ENCODE assay signal across 8 mouse cellular contexts in the genomic region with DNA sequence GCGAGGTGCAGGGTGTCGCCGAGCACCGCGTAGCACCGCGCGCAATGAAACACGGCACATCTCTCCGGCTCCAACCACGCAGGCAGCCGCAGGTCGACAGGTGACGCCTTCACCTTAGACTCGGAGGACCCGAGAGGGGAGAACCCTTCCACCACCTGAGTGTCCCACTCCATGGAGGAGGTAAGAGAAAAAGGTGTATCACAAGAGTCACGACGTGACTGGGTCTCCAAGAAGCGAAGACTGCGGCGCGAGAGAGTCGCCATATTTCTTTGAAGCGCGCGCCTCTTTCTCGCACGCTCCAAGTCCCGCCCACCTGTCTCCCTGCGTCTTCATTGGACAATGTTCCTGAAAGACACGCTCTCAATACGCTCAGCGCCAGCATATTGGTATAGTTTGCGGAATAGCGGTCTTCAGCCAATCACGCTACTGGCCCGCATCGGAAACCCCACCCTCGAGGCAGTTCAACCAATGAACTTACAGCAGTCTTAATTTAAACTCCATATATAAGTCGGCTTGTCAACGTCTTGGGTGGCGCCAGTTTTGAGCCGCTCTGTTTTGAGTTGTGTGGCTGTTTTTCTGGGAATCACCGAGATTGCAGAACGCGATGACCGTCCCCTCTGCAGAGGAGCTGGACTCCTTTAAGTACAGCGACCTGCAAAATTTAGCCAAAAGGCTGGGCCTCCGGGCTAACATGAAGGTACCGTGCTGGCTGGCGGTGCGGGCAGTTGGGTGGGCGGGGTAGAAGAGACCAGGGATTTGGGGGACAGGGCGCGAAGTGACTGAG. TPM values are rescaled to one million over a fixed set of nuclear protein-coding genes. Genes with fewer than 3 reads are reported as not detected.
DNase-seq lines count a peak whose midpoint lies in the region; ATAC-seq and TF ChIP-seq lines count a peak whose summit lies in the region.

A gene (plus strand): TSS at position 100 of the 784 bp plus-strand sequence.
A gene (minus strand): TSS at position 271 of the 784 bp plus-strand sequence.

- TF ChIP-seq CTCF in G1E (IDR thresholded peaks at IDR 0.05; ENCODE audit: low read depth, low read length) = no peak
- TF ChIP-seq CTCF in layer of hippocampus, adult 2 months (conservative IDR thresholded peaks at IDR 0.05) = no peak; the same call in 1 of the 2 replicates
- TF ChIP-seq CTCF in lung, embryonic 14.5 days (IDR thresholded peaks at IDR 0.05; ENCODE audit: low read depth) = no peak
- no peak for TF ChIP-seq CTCF in olfactory bulb, adult 2 months (IDR thresholded peaks at IDR 0.05; ENCODE audit: insufficient read depth, low read depth, low read length)
- no peak; the same call in 1 of the 2 replicates for TF ChIP-seq CTCF in thymus, adult 2 months (IDR thresholded peaks at IDR 0.05; ENCODE audit: borderline replicate concordance, control insufficient read depth, extremely low read depth, insufficient read depth, low read length, poor library complexity)

- no peak for TF ChIP-seq POLR2A in olfactory bulb, adult 2 months (IDR thresholded peaks at IDR 0.05; ENCODE audit: insufficient read depth, low read depth, low read length)
- peak; percentile 44; the same call in 1 of the 2 replicates for TF ChIP-seq POLR2A in thymus, adult 2 months (IDR thresholded peaks at IDR 0.05; ENCODE audit: control insufficient read depth, extremely low read depth, insufficient read depth, low read length, poor library complexity)

- peak within 1 kb of the TSS; percentile 95 for H3K4me3 ChIP-seq in G1E (ENCODE audit: low read depth, low read length)
- H3K4me3 ChIP-seq in forebrain, embryonic 16.5 days (replicated peaks; ENCODE audit: low read length) = peak within 1 kb of the TSS; percentile 58
- peak within 1 kb of the TSS; percentile 88 for H3K4me3 ChIP-seq in layer of hippocampus, adult 2 months
- peak within 1 kb of the TSS; percentile 87 for H3K4me3 ChIP-seq in lung, embryonic 14.5 days (ENCODE audit: low read depth, low read length)
- peak within 1 kb of the TSS; percentile 75 for H3K4me3 ChIP-seq in olfactory bulb, adult 2 months (ENCODE audit: insufficient read depth, low read depth, low read length)
- peak within 1 kb of the TSS; percentile 68 for H3K4me3 ChIP-seq in thymus, adult 2 months (ENCODE audit: control insufficient read depth, insufficient read depth, low read length)

- peak; percentile 99 for ATAC-seq in G1E (ENCODE audit: extremely low read depth, insufficient number of reproducible peaks, low FRiP score, poor library complexity, severe bottlenecking)
- ATAC-seq in forebrain, embryonic 16.5 days = peak; percentile 100
- ATAC-seq in lung, embryonic 14.5 days (ENCODE audit: insufficient read depth) = peak; percentile 100

- no peaks in the 10 kb centered on the region for H3K27me3 ChIP-seq in G1E (ENCODE audit: insufficient read depth, low read length)
- H3K27me3 ChIP-seq in forebrain, embryonic 16.5 days (replicated peaks; ENCODE audit: control insufficient read depth, insufficient read depth, low read length) = no peaks in the 10 kb centered on the region
- H3K27me3 ChIP-seq in lung, embryonic 14.5 days (ENCODE audit: insufficient read depth, low read length) = no peaks in the 10 kb centered on the region
- H3K27me3 ChIP-seq in thymus, adult 2 months (ENCODE audit: control insufficient read depth, insufficient read depth, low read length) = no peaks in the 10 kb centered on the region

- peaks cover 24% of the 10 kb centered on the region for H3K4me1 ChIP-seq in G1E (ENCODE audit: insufficient read depth, low read depth, low read length)
- peaks cover 12% of the 10 kb centered on the region for H3K4me1 ChIP-seq in forebrain, embryonic 16.5 days (replicated peaks; ENCODE audit: control insufficient read depth, insufficient read depth, low read length)
- peaks cover 12% of the 10 kb centered on the region; the same call in 1 of the 2 replicates for H3K4me1 ChIP-seq in lung, embryonic 14.5 days (ENCODE audit: insufficient read depth)
- peaks cover 5% of the 10 kb centered on the region; the same call in 1 of the 2 replicates for H3K4me1 ChIP-seq in olfactory bulb, adult 2 months (ENCODE audit: control insufficient read depth, insufficient read depth, low read length)
- peaks cover 3% of the 10 kb centered on the region for H3K4me1 ChIP-seq in thymus, adult 2 months (replicated peaks; ENCODE audit: control insufficient read depth, insufficient read depth, low read length)

- peak; percentile 94 for DNase-seq in G1E (ENCODE audit: low spot score)
- peak; percentile 89 to 96 for DNase-seq in cerebellum, adult 18-20 months
- peak; percentile 87 to 90 for DNase-seq in heart, postnatal 36 days
- DNase-seq in layer of hippocampus, adult 2 months (ENCODE audit: low spot score in 2 of 2) = peak; percentile 86 to 94
- DNase-seq in lung, embryonic 14.5 days = peak; percentile 99
- peak; percentile 95 for DNase-seq in thymus, adult 2 months

- under 1% methylated on average over 55 of the region's 55 CpGs for WGBS in forebrain, embryonic 16.5 days
- WGBS in lung, embryonic 14.5 days = 1% methylated on average over 55 of the region's 55 CpGs
- WGBS in olfactory bulb, adult 2 months = under 1% methylated on average over 55 of the region's 55 CpGs
- WGBS in thymus, adult 2 months = under 1% methylated on average over 55 of the region's 55 CpGs

- no peaks in the 10 kb centered on the region for H3K9me3 ChIP-seq in G1E (replicated peaks)
- H3K9me3 ChIP-seq in forebrain, embryonic 16.5 days (ENCODE audit: control insufficient read depth, low read length) = no peaks in the 10 kb centered on the region
- H3K9me3 ChIP-seq in lung, embryonic 14.5 days (ENCODE audit: low read depth, low read length) = no peaks in the 10 kb centered on the region

- intact Hi-C loops in heart, postnatal 36 days (cut with DNase I) = no loop called here

- H3K36me3 ChIP-seq in G1E (replicated peaks) = peaks cover 28% of the 10 kb centered on the region
- no peaks in the 10 kb centered on the region for H3K36me3 ChIP-seq in forebrain, embryonic 16.5 days (ENCODE audit: control insufficient read depth, insufficient read depth)
- H3K36me3 ChIP-seq in lung, embryonic 14.5 days (ENCODE audit: insufficient read depth) = no peaks in the 10 kb centered on the region
- H3K36me3 ChIP-seq in thymus, adult 2 months (ENCODE audit: control insufficient read depth, insufficient read depth, low read length) = no peaks in the 10 kb centered on the region

- H3K9ac ChIP-seq in forebrain, embryonic 16.5 days (replicated peaks; ENCODE audit: low read depth, low read length) = peak within 1 kb of the TSS; percentile 39
- H3K9ac ChIP-seq in lung, embryonic 14.5 days = peak within 1 kb of the TSS; percentile 74

- H3K27ac ChIP-seq in forebrain, embryonic 16.5 days (ENCODE audit: low read length) = no peak within 1 kb of the TSS
- no peak within 1 kb of the TSS for H3K27ac ChIP-seq in layer of hippocampus, adult 2 months
- H3K27ac ChIP-seq in lung, embryonic 14.5 days (ENCODE audit: low read depth) = peak within 1 kb of the TSS; percentile 76
- H3K27ac ChIP-seq in olfactory bulb, adult 2 months (ENCODE audit: insufficient read depth, low read depth, low read length) = no peak within 1 kb of the TSS
- no peak within 1 kb of the TSS; the same call in 1 of the 2 replicates for H3K27ac ChIP-seq in thymus, adult 2 months (ENCODE audit: control insufficient read depth, insufficient read depth, low read length)

- H3K4me2 ChIP-seq in forebrain, embryonic 16.5 days (ENCODE audit: low read length) = peak within 1 kb of the TSS; percentile 78
- peak within 1 kb of the TSS; percentile 76 for H3K4me2 ChIP-seq in lung, embryonic 14.5 days

RNA-seq across cellular contexts. Expression of the first gene that starts in this region (rescaled TPM):
- total RNA-seq in G1E (2014; fragmentation: Nextera tagmentation) (128 and 138 TPM in 2 replicates), G1E (2017) (51.6 and 54.7 TPM in 2 replicates)
- polyA plus RNA-seq in G1E (2012) = 1.8 and 2.2 TPM in 2 replicates
- polyA plus RNA-seq in forebrain, embryonic 16.5 days (2015; fragmentation: Nextera tagmentation; extraction: Ambion mirVana) = 29.6 and 35.9 TPM in 2 replicates
- total RNA-seq in heart, postnatal 36 days (2021) = 1 to 10 TPM; 1.7 TPM
- under 1 TPM; 0.88 to 0.97 TPM for total RNA-seq in layer of hippocampus, adult 2 months (2021)
- polyA plus RNA-seq in lung, embryonic 14.5 days (2014; fragmentation: Nextera tagmentation; extraction: Ambion mirVana) = 83.9 and 84.5 TPM in 2 replicates
- polyA plus RNA-seq in olfactory bulb, adult 2 months (2012; ENCODE audit: insufficient read depth, insufficient read length, low replicate concordance, missing spikeins) = not detected in 2 replicates
- polyA plus RNA-seq in thymus, adult 2 months (2012; rRNA removed) = 11.1 and 13.5 TPM in 2 replicates

RNA-seq across cellular contexts. Expression of the second gene that starts in this region (rescaled TPM):
- 40.8 and 42.6 TPM in 2 replicates for total RNA-seq in G1E (2014; fragmentation: Nextera tagmentation)
- total RNA-seq in G1E (2017) = 37.2 and 44.1 TPM in 2 replicates
- polyA plus RNA-seq in G1E (2012) = 20.0 and 26.5 TPM in 2 replicates
- 10.3 and 12.0 TPM in 2 replicates for polyA plus RNA-seq in forebrain, embryonic 16.5 days (2015; fragmentation: Nextera tagmentation; extraction: Ambion mirVana)
- under 1 TPM; 0.24 to 0.56 TPM for total RNA-seq in heart, postnatal 36 days (2021)
- under 1 TPM; 0.91 to 0.92 TPM for total RNA-seq in layer of hippocampus, adult 2 months (2021)
- polyA plus RNA-seq in lung, embryonic 14.5 days (2014; fragmentation: Nextera tagmentation; extraction: Ambion mirVana) = 25.3 and 27.8 TPM in 2 replicates
- not detected in 2 replicates for polyA plus RNA-seq in olfactory bulb, adult 2 months (2012; ENCODE audit: insufficient read depth, insufficient read length, low replicate concordance, missing spikeins)
- 21.8 and 30.0 TPM in 2 replicates for polyA plus RNA-seq in thymus, adult 2 months (2012; rRNA removed)

Comparison
In these comparisons a context has a peak if more than half of its experiments do, and no peak if none do; other contexts are left out.
1. RNA of the first gene that starts in this region (total RNA-seq): 51.6 to 138 TPM in G1E; 1.7 TPM in heart, postnatal 36 days and 0.88 to 0.97 TPM in layer of hippocampus, adult 2 months; every median in the first group is over 10 times any median in the second.
2. RNA of the second gene that starts in this region (total RNA-seq): 37.2 to 44.1 TPM in G1E; 0.91 to 0.92 TPM in layer of hippocampus, adult 2 months and 0.24 to 0.56 TPM in heart, postnatal 36 days; every median in the first group is over 10 times any median in the second.
3. RNA of the second gene that starts in this region (polyA plus RNA-seq): 25.3 to 27.8 TPM in lung, embryonic 14.5 days, 20.0 to 26.5 TPM in G1E, 21.8 to 30.0 TPM in thymus, adult 2 months and 10.3 to 12.0 TPM in forebrain, embryonic 16.5 days; not detected in olfactory bulb, adult 2 months; every median in the first group is over 10 times any median in the second.
4. Peak in DNase-seq and H3K4me3 ChIP-seq in layer of hippocampus, adult 2 months; RNA of the genes that start here not detected or under 1 TPM.
5. Peak in every context shown above with its lines, with median percentiles within 50 percentile points of each other: ATAC-seq, DNase-seq and H3K4me3 ChIP-seq.